Mouse (Mus musculus): ENCODE measurements around the gene Mrpl12. TPM values are rescaled to one million over a fixed set of nuclear protein-coding genes. Genes with fewer than 3 reads are reported as not detected.

Mrpl12 gene
- polyA plus RNA-seq, 1 experiment, result 72.4 TPM

DNA sequence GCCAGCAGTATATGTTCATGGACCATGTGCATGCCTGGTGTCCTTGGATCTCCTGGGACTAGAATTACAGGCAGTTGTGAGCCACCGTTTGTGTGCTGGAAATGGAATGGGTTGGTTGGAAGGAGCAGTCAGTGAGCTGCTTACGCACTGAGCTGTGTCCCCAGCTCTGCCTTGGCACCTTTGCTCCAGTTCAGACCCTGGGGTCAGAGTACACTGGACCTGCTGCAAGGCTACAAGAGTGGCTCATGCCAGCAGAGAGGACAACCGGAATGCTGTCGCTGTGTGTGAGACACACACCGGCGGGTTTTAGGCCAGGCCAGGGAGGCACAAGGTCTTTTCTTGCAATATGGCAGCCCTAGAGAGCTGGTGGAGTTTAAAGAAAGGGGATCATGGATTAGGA is 12.4 kb upstream of the Mrpl12 start:
- no peak for DNase-seq (ENCODE audit: low spot score)

DNA sequence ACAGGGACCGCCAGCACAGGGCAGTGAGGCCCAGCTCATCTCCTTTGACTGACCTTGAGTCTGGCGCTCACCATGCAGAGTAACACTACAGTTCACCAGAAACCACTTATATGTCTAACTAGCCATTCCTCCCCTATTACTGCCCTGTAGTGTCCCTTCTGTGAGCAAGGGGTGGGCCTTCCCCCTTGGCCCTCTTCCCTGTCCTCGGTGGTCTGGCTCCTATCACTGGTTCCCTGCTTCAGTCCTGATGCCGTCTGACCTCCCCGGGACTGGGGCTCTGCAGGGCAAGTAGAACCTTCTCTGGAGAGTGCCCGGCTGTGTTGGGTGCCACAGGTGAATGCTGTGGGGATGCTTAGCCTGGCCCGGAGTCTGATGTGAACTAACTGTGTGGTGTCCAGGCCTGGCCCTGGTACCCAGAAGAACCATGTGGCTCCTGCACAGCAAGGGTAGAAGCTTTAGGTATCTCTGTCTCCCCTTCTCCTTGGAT is 922 bp upstream of the Mrpl12 start:
- no peak for DNase-seq (ENCODE audit: low spot score)

DNA sequence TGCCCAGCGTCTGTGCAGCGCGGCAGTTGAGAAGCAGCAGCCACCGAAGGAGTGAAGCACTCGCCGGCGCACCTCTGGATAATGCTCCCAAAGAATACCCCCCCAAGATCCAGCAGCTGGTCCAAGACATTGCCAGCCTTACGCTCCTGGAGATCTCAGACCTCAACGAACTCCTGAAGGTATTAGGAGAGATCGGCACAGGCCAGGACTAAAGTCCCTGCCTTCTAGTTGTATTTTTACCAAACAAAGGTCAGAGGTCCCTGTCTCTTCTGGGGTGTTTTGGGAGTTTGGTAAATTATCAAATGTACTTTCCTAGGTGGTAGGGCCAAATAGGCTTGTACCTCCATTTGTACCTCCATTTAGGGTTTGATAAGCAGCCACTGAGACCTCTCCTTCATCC is 838 bp downstream of the Mrpl12 start:
- DNase-seq (ENCODE audit: low spot score), result no peak

DNA sequence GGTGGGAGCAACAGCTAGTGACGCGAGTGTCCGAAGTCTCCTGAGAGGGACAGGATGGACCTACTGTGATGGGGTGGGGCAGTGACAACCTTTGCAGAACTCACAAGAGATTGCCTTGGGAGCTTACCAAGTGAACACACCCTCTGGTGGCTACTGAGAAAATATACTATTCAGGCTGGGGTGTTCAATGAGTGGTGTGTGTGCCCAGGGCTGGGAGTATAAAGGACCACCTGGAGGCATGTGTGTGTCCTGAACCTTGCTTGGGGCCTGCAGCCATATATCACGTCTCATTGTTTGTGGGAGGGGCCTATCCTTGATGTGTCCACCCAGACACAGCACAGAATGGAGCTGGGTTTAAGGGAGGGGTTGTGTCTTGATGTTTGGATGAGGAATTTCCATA is 4.1 kb downstream of the Mrpl12 start:
- DNase-seq (ENCODE audit: low spot score), result no peak

DNA sequence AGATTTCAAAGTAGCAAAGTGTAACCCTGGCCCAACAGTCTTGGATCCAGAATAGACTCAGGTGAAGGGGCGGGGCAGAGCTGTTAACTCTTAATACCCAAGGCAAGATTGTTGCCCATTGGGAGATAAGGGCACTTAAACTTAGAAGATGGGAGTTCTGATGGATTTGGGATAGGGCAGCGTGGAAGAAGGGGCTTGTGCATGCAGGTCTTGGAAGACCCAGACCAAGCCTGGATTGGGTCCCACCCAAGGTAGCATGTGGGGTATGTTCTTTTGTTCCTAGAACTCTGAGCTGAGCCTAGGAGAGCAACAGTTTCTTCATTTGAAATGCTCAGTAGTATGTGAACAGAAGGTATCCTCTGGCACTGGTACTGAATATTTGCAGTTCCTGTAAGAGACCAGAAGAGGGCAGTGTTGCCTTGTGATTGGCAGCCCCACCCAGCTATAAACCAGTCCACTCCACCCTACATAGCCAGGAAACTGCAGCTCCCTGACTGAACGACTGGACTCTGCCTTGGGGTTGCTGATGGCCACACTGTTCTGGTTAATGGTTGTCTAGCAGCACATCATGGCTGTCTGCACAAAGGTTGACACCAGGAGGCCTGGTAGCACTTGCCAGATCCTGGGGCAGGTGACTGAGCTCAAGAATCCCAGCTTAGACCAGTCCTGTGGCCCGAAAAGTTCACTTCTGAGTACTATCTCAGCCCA is 4.8 kb downstream of the Mrpl12 start:
- DNase-seq (ENCODE audit: low spot score), result no peak

DNA sequence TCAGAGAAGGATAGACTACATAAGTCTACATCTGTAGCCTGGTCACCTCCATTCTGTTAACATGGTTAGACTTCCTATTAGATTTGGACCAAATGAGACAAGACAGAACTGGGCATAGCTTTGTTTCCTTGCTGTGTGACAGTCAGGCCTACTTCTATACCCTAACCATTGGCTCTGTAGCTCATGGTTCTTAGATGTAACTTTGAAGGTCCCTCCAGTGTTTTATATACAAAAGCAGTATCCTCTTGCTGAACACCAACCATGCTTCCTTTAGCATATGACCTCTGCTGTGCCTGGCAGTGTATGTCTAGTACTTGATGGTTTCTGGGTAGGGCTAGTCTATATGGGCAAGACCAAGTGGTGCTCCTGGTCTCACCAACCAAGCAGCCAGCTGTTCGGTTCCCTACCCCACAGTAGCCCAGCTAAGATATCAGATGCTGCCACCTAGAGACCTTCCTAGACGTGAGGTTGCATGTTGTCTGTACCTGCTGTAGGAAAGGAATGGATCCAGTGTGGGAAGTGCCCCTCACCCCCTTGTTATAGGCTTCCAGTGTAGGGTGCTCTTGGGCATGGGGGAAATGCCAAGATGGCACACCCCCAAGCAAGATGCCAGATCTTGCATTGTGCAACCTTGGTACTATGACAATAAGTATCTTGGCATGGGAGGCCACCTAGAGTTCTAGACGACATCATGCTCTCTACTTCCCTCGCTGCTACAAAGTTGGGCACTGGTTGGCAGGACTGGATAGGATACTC is 6.1 kb downstream of the Mrpl12 start:
- DNase-seq (ENCODE audit: low spot score), result no peak

DNA sequence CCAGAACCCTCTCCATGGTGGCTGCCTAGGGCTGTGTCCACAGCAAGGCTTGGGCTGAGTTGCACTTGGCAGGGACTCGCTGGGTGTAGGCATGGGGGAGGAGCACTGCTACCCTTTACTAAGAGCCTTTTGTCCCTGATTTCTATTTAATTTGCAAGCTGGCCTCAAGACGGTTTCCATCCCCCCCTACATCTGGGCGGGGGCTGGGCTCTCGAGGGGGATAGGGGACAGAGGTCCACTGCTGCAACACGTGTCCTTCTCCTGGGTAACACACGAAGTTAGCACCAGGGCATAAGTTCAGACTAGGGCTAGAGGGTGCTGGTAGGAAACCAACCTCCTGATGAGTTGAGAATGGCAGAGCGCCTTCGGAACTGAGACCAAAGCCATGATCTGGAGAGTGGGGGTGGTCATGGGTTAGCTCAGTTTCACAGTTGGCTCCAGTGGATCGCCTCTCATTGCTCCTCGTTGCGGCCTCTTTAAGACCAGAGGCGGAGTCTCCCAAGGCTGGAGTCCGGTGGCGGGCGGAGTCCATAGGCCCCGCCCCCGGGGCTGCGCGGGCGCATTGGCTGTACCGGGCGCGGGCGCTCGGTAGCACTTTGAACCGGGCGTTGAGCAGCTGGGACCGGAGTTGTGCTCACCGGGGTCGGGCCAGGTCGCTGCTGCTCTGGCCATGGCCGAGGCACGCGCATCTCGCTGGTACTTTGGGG is 7.1 kb downstream of the Mrpl12 start, which contains the start of gene Slc25a10:
Gene Slc25a10 (plus strand): TSS at position 524 of the 707 bp plus-strand sequence.
- DNase-seq (ENCODE audit: low spot score), result peak; percentile 84

DNA sequence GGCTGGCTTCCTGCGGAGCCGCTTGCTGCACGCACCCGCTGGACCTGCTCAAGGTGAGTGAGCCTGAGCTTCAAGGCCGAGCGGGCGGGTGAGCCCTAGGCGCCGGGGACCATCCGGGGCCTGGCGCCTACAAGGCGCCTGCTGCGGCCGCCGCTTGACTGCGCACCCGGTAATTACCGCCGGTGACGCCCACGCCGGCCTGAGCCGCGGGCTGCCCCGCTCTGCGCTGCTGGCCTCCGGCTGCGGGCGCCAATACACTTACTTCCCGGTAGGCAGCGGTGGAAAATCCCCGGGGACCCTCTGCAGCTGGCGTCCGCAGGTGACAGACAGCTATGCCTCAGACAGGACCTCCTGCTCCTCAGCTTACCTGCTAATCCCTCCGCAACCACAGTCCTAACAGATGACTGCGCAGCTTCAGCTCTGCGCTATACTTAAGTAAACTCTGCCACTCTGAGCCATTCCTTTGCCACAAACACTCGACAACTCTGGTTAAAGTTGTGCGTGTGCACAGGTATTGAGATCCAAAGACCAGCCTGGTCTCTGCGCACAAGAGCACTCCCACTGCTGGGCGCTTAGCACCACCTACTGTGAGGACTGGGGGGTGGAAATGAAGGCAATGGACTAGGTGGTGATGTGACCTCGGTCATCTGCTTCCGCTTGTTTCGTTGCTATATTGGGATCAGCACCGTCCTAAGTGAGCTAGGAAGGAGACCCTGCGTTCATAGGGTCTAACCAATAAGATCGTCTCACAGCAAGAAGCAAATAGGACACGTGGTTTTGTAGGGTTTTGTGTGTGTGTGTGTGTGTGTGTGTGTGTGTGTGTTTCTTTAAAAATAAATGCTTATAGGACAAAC is 7.8 kb downstream of the Mrpl12 start:
- no peak for DNase-seq (ENCODE audit: low spot score)

DNA sequence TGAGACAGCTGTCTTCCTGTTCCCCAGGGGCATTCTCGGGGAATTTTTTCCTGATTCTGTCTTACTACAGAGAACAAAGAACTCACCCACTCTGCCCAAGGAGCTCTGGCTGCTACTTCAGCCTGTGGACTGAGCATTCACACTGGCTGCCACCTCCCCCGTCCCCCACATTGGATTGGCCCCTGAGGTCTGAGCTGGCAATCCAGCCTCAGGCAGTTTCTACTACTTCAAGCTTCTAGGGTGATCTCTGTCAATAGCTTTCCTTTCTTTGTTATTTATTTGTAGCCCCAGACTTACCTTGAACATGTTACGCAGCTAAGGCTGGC is 8.4 kb downstream of the Mrpl12 start:
- DNase-seq (ENCODE audit: low spot score), result no peak

DNA sequence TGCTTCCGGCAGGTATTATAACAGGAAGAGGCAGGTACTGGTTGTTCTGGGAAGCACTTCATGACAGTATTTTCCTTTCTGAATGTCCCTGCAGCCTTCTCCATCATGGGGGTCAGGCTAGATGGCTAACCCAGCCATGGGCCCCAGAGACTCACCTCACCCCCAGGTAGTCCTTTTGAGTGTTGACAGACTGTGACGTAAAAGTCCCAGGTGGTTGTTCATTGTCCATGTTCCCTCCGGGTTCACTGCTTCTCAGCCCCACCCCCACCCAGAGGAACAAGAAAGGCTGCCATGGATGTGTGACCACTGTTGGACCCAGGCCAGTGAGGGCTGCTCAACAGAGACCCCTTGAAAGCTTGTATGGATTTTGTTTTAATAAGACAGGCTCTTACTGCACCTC is 8.9 kb downstream of the Mrpl12 start:
- DNase-seq (ENCODE audit: low spot score), result no peak

DNA sequence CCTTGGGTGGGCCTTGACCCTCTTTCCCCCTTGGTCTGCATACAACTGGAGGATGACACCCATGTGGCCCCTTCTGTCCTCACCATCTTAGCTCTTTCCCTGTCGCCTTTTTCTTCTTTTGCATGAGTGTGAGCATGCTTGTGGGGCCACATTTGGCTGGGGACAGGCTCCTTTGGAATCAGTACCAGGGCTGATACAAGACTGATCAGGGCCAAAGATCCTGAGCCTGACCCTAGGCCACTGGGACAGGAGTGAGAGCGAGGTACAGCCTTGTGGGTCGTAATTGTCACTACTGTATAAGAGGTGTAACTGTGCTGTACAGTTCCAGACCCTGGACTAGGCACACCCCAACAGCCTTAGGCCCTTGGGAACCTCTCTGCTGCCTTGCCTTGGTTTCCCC is 9.5 kb downstream of the Mrpl12 start:
- DNase-seq (ENCODE audit: low spot score), result no peak

DNA sequence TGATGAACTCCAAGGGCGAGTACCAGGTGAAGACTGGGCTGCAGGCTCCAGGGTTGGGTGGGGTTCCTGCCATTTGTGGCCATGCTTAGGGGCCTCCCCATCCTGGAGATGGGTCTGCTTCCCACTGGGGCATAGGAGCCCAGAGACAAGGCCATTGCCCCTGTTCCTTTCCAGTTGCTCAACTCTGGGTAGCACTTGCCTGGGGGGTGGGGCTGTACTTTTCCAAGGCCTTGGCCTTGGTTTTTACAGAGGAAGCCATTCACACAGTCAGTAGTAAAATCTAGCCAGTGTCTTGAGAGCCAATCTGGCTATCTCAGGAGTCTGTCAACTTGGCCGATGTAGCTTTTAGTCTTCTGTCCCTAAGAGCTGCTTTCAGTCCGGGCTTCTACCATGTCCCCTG is 13.0 kb downstream of the Mrpl12 start:
- DNase-seq (ENCODE audit: low spot score), result no peak

DNA sequence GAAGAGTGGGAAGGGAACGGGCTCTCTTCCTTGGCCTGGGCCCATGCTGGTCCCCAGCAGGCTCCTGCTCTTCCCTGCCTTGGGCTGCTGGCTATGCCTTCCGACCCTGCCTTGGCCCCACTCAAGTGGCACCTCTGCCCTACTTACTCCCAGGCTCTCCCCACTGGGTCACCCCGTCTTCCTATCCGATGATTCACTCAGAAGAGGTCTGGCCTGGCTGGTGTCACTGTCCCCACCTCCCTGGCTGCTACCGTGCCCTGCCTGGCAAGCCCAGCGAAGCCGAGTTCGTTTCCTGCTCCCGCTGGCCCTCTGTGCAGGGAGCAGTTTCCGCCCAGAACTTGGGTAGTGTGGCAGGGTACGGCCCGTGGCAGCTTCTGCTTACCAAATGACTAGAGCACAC is 13.8 kb downstream of the Mrpl12 start:
- DNase-seq (ENCODE audit: low spot score), result no peak

DNA sequence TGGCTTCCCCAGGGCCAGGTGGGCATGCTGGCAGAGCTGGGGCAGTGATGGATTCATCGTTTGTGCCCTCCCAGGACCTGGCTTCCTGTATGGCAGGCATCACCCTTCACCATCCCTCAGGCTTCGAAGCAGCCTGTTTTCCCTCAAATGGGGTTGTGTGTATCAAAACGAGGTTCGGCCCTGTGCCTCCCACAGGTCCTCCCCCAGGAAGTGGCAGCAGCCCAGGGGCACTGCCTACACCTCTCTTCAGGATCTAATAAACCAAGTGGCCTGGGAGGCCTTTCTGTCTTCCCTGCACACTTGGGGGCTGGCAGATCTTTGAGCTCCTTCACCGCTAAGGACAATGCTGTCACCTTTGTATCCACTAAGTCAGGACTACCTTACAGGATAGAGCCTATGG is 14.5 kb downstream of the Mrpl12 start:
- DNase-seq (ENCODE audit: low spot score), result no peak

DNA sequence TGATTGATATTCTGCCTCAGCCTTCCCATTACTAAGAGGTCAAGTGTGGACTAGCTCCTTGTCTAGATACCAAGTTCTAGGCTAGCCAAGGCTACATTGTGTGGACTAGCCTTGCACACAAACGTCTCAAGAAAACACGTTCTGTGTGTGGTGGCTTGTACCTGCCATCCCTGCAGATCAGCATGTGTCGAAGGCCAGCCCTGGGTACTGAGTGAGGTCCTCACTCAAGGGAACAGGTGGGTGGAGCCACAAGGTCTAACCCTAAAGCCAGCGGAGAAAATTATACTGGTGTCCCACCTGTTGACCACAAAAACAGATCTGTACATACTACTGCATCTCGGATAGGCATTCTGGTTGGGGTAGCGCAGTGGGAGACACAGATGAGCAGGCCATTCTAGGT is 15.5 kb downstream of the Mrpl12 start:
- DNase-seq (ENCODE audit: low spot score), result no peak

DNA sequence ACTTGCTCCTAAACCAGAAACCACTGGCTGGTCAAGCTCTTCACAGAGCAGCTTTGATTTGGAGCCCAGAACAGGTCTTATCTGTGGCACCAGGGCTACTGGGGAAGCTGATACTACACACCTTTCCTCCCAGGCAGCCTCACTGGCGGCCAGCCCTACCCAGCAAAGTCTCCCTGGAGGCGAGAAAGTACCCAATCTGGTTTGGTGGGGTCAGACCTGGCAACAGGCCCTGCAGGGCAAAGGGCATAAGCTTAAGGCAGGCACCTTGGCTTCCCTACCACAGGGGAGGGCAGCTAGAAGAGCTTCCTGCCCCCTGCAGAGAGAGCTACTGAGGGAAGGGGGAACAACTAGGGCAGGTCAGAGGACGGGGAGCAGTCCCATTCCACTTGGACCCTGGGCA is 15.9 kb downstream of the Mrpl12 start:
- DNase-seq (ENCODE audit: low spot score), result peak; percentile 67

DNA sequence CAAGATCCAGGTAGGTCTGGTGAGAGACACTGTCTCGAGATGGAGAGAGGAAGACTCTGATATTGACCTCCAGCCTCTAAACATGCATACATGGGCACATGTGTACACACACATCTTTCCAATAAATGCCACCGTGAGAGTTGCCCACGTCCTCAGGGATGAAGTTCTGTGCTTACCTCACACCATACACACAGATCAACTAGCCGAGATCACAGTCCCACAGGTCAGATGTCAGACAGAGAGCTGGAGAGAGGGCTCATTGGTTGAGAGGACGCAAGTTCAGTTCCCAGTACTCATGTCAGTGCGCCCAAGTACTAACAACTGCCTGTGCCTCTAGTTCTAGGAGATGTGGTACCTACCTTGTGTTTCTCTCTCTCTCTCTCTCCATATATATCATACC is 16.6 kb downstream of the Mrpl12 start:
- no peak for DNase-seq (ENCODE audit: low spot score)

DNA sequence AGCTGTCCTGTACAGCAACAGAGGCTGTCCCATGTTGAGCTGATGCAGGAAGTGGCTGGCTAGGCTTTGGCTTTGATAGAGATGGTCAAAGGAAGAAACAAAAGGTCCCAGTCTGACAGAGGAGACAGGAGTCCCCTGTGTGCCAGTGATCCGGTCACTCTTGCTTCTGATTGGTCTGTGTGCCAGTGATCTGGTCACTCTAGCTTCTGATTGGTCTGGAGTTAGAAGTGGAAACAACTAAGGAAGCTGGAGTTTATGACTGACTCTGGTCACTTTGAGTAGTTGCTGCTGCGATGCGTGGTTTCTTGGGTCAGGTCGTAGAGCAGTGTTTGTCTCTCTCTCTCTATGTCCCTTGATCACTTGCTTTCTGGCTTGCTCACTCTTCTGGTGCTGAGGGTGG is 17.3 kb downstream of the Mrpl12 start:
- no peak for DNase-seq (ENCODE audit: low spot score)

DNA sequence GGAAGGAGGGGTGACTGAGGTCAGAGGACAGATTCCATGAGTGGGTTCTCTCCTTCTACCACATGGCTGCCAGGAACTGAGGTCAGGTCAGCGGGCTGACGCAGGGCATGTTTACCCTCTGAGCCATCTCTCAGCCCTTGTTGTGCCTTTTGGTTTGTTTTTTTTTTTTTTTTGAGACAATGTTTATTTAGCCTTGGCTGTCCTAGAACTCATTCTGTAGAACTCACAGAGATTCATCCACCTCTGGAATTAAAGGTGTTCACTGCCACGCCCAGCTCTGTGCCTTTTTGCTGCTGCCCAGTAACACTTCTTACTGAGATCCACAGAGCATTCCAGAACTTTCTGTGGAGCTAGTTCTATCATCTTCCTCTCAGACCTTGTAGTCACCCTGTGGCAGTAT is 21.2 kb downstream of the Mrpl12 start:
- DNase-seq (ENCODE audit: low spot score), result no peak

DNA sequence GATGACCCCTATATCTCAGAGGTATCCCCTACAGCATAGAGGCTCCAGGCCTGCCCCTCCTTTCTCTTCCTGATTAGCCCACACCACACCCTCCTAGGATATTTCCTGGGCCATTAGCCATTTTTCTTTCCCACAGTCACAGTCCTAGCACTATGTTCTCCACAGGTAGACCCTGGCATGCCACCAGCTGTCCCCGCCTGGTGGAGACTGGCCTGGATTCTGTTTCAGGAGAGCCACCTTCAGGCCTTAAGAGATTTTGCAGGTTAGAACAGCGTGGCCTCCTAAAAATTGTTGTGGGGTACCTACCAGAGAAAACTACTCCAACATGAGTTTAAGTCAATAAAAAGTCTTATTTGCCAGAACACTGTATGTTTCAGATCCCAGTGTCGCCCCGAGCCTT is 22.5 kb downstream of the Mrpl12 start:
- DNase-seq (ENCODE audit: low spot score), result no peak

DNA sequence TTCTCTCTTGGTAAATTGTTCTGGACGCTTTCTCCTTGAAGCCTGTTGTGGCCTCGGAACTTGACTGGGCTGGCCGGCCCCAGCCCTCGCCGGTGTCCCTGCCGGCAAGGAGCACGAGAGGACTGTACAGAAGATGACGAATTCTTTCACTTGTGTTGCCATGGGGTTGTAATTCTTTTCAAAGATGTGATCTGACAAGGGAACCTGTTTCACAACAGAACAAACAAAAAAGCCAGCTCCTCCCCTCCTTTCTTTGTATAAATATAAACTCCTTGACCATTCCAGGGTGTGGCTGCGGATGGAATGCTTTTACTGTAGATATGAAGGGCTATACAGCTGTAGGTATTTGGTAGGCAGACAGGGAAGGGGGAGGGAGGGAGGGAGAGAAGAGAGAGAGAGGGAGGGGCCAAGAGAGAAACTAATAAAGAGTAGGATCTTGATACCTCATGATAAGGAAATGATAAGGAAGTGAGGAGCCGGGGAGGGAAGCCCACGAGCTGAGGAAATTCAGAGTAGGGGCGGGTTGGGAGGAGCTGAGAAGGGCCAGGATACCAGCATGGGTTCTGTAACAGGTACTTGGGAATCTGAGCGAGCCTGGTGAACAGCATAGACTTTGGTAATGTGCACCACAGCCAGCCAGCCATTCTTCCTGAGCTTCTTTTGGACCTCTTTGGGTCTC is 23.3 kb downstream of the Mrpl12 start:
- no peak for DNase-seq (ENCODE audit: low spot score)
